Mouse (Mus musculus) c-Kit-positive CD71-positive TER-119-negative erythroid progenitor cells, embryonic 14.5 days (primary cell): Measurements from ENCODE around the gene Phlda3.
A peak's percentile ranks its signal among the peaks of the same experiment; 100 is the strongest.

Source experiments
- DNase-seq: peaks from one replicate; pipeline ENCODE4 v3.0.0-alpha.2; 2013; ENCODE audit warnings: low read depth

Gene Phlda3

DNA sequence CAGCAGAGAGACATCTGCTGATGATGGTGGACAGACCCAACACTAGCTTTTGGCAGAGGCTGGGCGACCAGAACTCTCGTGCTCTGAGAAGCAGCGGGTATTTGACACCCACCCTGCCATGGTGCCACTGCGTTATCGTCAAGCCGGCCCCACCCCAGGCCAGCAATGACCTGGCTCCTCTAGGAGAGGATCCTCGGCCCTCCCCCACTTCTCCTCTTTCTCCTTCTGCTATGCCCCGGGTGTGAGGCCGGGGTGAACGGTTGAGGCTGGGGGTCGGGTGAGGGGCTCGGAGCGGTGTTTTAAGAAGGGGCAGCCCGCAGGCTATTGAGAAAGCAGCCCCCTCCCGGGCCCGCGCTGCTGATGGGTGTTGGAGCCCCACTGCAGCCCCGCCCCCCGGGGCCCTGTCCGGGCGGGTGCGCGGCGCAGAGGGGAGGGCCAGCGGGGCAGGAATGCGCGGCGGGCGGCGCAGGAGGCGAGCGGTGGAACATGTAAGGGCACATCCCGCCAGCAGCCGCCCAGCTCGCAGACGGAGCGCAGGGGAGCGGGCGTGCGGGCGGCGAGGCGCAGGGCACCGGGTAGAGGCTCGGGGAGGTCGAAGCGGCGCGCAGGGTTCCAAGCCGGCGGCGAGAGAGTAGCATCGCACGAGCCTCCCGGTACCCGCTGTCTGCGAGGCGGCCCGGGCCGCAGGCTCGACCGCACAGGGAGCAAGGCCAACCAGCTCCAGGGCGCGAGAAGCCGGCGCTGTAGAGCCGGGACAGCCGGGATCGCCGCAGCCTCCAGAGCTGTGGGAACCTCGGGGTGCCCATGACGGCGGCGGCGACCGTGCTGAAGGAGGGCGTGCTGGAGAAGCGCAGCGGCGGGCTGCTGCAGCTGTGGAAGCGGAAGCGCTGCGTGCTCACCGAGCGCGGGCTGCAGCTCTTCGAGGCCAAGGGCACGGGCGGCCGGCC is at the start of gene Phlda3:
TSS of gene Phlda3 (plus strand) at position 475 of the 947 bp plus-strand sequence.
- peak; percentile 54 for DNase-seq

DNA sequence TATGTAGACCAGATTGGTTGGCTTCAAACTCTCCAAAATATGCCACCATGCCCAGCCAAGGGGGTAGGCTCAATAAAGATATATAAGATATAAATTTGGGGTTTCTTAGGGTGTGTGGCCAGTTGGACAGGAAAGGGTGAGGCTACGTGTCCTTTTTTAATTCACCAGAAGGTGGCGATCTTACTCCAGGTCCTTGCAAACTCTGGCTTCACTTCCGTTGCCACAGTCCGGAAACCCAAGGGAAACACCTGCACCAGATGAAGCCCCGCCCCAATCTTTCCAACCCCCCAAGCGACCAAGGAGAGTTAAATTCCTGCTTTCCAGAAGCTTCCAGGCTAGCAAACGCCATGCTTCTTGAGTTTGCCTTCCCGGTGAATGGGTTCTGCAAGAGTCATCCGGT is 46.4 kb upstream of the Phlda3 start:
- peak; percentile 63 for DNase-seq

DNA sequence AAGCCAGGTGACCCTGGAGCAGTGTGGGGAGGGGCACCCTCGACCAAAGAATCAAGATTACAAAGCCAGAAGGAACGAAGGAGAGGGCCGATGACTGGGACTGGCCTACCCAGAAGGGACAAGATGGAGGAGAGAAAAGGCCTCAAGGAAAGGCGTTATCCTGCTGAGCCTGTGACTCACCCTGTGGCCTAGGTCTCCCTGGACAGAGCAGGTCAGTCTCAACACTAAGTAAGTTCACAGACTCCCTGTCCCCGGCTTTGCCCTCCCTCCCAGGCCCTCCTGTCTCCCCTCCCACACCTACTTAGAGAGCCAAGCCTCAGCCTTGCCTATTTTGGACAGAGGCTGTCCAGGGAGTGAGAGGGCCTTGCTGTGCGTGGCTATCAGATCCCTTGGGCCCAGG is 45.9 kb upstream of the Phlda3 start, which contains the start of gene Csrp1:
TSS of gene Csrp1 (plus strand) at position 79 of the 400 bp plus-strand sequence.
- no peak for DNase-seq

DNA sequence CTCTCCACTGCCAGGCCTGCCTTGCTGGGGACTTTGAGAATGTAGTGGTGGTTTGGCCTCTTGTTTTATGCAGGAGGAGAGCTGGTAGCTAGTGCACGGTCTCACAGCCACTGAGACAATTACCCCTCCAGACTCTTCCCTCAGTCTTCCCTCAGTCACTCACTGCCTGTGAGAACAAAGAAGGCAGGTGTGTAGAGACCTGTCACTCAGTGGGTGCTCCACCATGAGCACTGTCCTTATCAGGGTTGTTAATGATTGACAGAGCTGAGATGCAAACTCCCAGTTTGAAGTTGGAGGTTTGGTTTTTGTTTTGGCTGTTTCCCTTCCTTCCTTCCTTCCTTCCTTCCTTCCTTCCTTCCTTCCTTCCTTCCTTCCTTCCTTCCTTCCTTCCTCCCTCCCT is 42.9 kb upstream of the Phlda3 start:
- no peak for DNase-seq

DNA sequence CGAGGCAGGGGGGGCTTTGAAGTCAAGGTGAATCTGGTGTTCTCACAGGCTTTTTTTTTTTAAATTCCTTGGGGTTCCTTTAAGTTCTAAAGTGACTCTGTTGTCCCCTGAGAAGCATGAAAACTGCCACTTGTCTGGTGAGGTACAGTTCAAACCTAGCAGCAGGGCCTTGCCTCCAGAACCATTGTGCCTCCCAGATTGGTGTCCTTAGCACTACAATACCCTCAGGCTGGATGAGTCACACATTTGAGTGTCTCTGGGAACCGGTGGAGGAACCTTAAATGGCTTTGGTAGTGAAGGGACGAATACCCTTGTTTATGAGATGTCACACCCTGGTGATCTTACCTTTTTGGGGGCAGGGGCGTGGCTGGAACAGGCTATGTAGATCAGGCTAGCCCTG is 41.8 kb upstream of the Phlda3 start:
- no peak for DNase-seq

DNA sequence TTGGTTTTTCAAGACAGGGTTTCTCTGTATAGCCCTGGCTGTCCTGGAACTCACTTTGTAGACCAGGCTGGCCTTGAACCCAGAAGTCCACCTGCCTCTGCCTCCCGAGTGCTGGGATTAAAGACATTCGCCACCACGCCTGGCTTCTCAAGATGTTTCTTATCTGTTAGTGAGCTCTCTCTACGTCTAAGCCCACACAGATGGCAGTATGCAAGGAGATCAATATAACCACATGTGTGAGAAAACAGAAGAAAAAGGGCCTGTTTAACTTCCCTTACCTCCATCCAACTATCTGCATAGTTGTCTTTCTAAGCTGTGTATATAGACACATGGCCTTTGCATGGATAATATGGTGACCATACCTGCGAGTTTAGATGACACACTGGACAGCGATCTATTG is 40.6 kb upstream of the Phlda3 start:
- DNase-seq = no peak

DNA sequence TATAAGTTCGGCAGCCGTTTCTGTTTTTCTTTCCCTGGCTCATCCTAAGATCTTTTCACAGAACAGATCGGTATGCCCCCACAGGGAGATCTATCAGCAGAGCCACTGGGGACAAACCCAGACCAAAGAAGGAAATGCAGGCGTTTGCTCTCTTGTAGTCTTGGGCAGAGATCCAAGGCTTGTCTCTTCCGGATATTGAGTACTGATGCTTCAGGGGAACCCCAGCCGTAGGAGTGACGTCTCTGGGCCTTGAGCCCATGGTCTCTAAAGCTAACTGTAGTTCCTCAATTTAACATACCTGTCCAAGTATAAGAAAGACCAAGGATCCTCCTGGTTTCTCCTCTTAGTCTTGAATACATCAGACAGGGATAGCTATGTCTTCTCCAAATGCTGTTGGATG is 40.0 kb upstream of the Phlda3 start:
- no peak for DNase-seq

- DNase-seq = peak; percentile 89
These were observed 37.1 kb upstream of the Phlda3 start for GRCm38 (mm10) chr1:135728631-135729366.

DNA sequence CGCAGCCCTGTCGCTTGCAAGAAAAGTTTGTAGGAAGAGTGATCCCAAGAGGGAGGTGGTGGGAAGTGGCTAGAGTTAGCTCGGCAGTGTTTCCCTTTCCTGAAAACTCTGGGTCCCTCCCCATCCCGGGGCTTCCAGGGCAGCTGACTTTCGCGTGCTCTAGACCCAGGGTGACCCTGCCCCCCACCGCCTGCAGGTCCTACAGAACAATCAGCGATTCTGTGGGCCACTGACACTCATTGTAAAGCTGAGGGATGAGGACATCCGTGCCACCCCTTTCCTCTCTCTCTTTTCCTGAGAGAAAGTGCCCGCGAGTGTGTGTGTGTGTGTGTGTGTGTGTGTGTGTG is 36.6 kb upstream of the Phlda3 start:
- DNase-seq = no peak

GRCm38 (mm10) chr1:135729821-135730220 is 36.1 kb upstream of the Phlda3 start:
- no peak for DNase-seq

- no peak for DNase-seq
These were observed 35.6 kb upstream of the Phlda3 start for GRCm38 (mm10) chr1:135730296-135730695.

DNA sequence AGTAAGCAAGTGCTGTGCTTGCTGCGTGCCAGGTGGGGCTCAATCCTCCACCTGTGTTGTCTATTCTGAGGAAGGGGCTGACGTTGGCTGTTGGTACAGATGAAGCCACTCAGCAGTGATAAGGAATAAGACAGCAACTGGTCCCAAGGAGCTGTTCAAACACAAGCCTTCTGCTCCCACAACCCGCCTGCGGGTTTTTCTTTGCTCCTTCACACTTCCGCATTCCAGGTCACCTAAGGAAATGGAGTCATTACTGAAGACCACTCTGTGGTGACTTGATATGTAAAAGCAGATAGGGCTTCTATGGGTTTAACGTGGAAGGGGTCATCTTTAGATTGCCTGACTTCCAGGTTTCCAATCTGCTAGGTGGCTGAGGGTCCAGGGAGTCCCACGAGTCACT is 34.5 kb upstream of the Phlda3 start:
- DNase-seq = no peak

DNA sequence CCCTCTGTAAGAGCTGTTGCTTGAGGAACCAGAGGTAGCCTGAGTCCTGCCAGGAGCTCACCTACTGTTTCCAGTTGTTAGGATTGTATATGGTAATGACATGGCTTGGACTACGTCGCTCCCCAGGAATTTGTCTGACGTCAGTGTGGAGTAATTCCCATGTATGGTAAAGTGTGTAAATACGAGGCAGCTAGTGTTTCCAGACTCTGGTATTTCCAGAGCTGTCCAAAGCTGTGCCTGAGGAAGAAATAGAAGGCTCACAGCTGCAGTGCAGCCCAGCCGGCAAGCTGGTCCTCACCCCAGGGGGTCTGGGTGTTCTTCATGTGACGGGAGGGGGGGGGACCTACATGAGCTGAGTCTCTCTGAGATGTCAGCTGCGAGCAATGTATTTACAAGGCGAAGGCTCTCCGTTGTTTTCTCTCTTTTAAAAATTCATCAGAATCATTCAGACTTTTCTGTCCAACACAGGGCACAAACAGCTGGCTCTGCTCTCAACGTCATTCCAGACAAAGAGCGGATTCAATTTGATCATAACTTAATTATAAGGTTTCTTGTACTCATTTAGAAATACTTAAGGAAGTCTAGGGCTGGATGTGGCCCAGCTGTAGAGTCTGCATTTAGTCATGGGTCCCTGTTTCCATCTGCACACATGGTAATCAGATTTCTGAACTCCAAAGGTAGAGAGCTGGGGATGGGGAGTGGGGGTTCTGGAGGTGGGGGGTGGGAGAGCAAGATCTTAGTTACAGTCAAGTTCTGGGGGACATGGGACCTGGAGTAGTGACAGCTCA is 33.8 kb upstream of the Phlda3 start:
- DNase-seq = no peak

DNA sequence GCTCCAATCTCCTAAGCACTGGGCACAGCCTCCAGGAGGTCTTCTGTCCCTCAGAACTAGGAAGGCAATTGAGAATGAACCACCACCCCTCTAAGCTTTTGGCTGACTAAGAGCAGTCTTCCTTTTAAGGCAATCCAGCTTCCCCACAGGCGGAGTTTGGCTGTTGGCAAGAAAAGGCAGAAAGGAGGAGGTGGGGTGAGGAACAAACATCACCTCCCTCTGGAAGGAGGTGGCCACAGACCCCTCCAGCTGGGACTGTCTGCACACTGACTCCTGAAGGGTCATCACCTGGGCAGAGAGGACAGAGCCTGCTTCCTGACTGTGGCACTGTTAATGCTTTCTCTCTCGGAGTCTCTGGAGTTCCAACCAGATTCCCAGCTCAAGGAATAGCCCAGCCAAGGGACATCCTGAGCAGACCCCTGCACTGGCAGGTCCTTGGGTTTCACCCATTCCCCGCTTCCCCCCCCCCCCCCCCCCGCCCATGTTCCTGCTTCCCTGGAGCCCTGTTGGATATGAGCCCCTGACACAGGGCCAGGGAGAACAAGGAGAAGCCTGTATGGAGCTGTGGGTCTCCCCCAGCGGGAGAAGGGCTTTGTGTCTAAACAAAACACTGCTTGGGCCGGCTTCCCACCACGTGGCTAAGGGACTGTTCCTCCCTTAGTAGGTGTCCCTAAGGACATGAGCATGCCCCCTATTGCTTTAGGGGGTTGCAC is 31.5 kb upstream of the Phlda3 start:
- DNase-seq = no peak

DNA sequence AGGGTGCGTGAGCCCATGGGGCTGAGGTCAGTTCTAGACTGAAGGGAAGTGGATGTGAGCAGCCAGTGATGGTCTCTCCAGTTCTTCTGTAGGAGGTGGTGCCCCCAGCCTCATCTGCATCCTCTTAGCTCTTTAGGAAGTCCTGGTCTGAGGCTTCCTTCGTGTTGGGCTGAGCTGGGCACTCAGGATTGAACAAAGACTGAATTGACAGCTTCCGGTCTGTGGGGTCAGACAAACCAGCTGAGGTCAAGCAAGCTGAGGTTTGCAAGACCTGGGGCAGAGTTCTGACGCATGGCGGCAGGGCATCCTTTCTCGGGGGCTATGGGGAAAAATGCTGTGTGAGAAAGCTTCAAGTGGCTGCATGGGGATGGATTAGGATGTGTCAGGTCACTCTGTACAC is 30.5 kb upstream of the Phlda3 start:
- DNase-seq = no peak

- DNase-seq = no peak
These were observed 20.9 kb upstream of the Phlda3 start for GRCm38 (mm10) chr1:135744987-135745386.

DNA sequence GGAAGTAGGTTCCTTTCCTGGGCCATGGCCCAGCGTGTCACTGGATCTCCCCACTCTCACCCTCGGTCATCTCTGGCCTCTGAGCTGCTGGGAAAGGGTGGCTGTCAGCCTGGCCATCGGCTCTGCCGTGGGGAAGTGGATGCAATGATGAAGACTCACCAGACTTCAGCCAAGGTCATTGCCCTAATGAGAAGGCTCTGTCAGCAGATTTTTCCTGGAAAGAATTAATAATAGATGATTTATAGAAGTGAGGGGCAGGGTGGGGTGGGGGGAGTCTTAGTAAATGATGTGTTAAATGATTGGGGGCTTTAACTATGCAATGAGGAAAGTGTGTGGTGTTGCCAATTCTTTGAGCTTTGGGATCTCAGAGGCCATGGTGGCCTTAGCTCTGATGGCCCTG is 19.7 kb upstream of the Phlda3 start:
- no peak for DNase-seq

GRCm38 (mm10) chr1:135752737-135753348 is 13.1 kb upstream of the Phlda3 start:
- peak; percentile 92 for DNase-seq

DNA sequence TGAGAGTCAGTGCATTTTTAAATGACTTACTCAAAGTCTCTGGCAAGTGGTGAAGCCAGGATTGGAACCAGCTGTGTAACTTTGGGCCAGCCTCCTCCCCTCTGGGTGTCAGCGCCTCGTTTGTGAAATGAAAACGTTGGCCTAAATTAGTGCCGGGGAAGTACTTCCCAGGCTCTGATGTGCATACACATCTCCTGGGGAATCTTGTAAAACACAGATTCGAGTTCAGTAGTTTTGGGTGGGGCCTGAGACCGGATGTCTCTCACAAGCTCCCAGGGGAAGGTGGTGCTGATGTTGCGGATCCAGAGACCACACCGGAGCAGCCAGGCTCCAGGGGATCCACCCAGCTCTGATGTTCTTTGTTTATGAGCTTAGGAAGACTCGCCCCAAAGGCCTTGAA is 10.6 kb upstream of the Phlda3 start:
- no peak for DNase-seq

DNA sequence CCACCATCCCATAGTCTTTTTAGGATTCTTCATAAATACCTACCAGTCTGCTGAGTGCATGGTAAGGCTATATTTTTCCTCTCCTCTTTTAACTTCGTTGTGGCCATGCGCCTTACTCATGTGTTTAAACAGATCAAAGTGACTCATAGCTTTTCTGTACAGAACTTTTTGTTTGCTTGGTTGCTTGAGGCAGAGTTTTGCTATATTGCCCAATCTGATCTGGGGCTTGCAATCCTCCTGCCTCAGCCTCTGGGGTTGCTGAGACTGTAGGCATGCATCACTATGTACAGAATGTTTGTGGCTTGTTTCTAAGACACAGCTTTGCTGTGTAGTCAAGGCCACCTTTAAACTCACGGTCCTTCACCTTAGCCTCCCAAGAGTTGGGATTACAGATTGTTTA is 10.0 kb upstream of the Phlda3 start:
- no peak for DNase-seq

DNA sequence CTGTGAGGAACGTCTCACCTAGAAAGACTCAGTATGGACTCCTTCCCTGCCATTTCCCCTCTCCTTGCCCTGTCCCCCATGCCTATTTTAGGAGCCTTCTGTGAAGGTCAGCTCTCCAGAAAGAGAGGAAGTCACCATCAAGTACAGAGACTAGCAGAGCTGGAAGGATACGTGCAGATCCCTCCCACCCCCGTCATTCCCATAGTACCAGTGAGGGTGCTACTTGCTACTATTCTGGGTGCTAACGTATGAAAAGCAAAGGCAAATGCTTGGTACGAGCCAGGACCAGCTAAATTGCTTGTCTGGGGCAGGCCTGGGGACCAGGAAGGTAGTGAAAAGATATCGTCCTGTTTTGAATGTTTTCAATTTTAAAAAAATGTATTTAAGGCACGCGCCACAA is 8.6 kb upstream of the Phlda3 start:
- no peak for DNase-seq
